Mouse (Mus musculus) bone marrow, adult 2 months (tissue): ENCODE data around the gene Adgrl3. TPM values are rescaled to one million over a fixed set of nuclear protein-coding genes. Genes with fewer than 3 reads are reported as not detected.

Experiments
- H3K27ac ChIP-seq: fragments of 200-500 bp; 2 replicates; pipeline ENCODE4 v1.5.1; 2012; ENCODE audit warnings: low read depth, mild to moderate bottlenecking, control low read depth, inconsistent platforms, low read length; ENCODE audit not compliant: control insufficient read depth, poor library complexity, insufficient read depth
- H3K4me1 ChIP-seq: fragments of 200-500 bp; 2 replicates; pipeline ENCODE4 v1.6.1; 2011; ENCODE audit warnings: low read length; ENCODE audit not compliant: control insufficient read depth, insufficient read depth
- H3K4me3 ChIP-seq: fragments of 200-500 bp; replicated peaks from 2 replicates; pipeline ENCODE3; 2011; ENCODE audit warnings: mild to moderate bottlenecking, low read depth, low read length, control low read depth; ENCODE audit not compliant: control insufficient read depth
- CTCF ChIP-seq: fragments of 200-500 bp; IDR thresholded peaks from 2 replicates; pipeline ENCODE4 v1.5.1; 2011; ENCODE audit warnings: low read length, control low read depth; ENCODE audit not compliant: control insufficient read depth, insufficient read depth
- POLR2A ChIP-seq: fragments of 200-500 bp; IDR thresholded peaks from 2 replicates; pipeline ENCODE4 v1.6.1; 2011; ENCODE audit warnings: low read depth, mild to moderate bottlenecking, control low read depth, low read length, borderline replicate concordance; ENCODE audit not compliant: control insufficient read depth
- WGBS: fragments of 180-500 bp; shearing (Covaris S2); methylation state at CpG from one replicate; pipeline ENCODE4 v1.1.7; 2018; 5-methylcytosine and 5-hydroxymethylcytosine counted together
- polyA plus RNA-seq: library from polyadenylated mRNA; stranded (reverse); fragments of >200 nt; gene quantifications from 2 replicates; pipeline ENCODE4 v1.2.4, GENCODE M21; 2011; ENCODE audit warnings: low replicate concordance; ENCODE audit not compliant: missing spikeins, insufficient read depth, insufficient read length

Gene Adgrl3
- polyA plus RNA-seq, 1 experiment: not detected

DNA sequence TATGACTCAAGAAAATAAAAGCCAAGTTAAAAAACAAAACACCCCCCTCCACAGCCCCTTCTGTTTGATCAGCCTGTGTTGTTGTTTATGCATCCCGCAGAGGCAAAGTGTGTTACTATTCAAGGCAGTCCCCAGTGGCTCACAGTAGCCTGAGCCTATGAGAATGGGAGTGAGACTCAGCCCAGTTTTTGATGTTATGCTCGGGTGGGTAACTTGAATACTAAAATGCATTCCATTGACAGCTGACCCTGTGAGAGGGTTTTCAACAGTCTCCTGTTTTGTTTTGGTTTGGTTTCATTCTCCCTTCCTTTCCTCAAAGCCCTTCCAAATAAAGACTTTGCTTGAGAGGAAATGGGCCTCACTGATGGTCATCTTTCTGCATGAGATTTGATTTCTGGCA, 8.9 kb downstream of the Adgrl3 start:
- Histone ChIP-seq H3K27ac (no peak overlapping the region), H3K4me3 (no peak overlapping the region), H3K4me1 (no peaks in the 10 kb centered on the region)
- WGBS: 66% methylated on average over 2 of the region's 2 CpGs
- TF ChIP-seq POLR2A (no peak), CTCF (no peak)

DNA sequence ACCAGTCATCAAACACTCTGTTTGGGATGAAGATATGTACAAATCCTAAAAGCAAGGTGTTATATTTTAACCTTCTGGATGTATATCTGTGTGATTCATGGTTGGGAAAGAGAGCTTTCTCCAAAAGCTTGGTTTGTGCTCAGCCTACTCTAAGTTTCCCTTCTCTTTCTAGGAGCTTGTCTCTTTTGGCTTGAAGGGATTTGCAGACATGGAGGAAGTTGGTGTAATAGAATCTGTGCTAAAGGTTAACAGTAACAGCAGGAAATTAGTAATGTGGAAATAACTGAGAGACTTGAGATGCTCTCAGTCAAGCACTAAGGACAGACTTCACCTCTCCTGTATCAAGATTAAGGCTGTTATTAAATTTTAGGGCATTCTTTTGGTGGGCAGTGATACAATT, 17.2 kb downstream of the Adgrl3 start:
- no peak for TF ChIP-seq POLR2A
- Histone ChIP-seq H3K27ac (no peak overlapping the region), H3K4me1 (no peaks in the 10 kb centered on the region), H3K4me3 (no peak overlapping the region)

DNA sequence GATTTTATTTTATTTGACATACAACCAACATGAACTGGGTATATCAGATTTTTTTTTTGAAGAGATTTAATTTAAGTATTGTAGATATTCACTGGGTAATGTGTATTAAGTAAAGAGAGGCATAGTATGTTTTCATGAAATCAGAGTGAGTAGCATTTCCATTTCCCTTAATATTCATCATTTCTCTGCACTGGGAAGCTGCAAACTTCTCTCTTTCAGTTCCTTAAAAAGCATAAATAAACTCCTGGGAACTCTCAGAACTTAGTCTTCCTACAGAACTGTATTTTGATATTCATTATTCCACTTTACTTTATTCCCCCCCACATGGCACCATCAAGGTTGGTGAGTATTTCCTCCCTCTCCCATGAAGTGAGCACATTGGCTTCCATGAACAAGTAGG, 23.9 kb downstream of the Adgrl3 start:
- TF ChIP-seq POLR2A (no peak), CTCF (no peak)
- no peak overlapping the region for H3K4me3 ChIP-seq
- H3K27ac ChIP-seq: no peak overlapping the region
- H3K4me1 ChIP-seq: no peaks in the 10 kb centered on the region; the same call in 1 of the 2 replicates

DNA sequence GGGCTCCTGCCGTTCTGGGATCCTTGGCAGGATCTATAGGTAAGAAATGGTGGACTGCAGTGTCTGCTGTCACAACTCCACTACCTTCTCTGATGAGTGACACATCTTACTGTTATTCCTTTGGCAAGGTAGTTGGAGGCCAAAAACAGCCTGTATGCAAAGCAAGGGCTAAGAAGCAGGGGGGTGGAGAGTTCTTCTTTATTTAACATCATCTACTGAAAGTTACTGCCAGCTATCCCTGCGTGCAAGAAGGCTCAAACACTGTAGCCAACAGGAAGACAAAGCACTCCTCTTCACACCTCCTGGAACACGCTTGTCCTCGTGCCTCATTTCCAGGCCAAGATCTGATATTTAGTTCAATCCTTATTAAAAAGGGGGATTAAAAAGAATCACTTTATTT, 26.2 kb downstream of the Adgrl3 start:
- H3K4me1 ChIP-seq: no peaks in the 10 kb centered on the region; the same call in 1 of the 2 replicates
- 80% methylated on average over 4 of the region's 4 CpGs for WGBS
- H3K27ac ChIP-seq: no peak overlapping the region
- no peak overlapping the region for H3K4me3 ChIP-seq
- TF ChIP-seq CTCF (no peak), POLR2A (no peak)

DNA sequence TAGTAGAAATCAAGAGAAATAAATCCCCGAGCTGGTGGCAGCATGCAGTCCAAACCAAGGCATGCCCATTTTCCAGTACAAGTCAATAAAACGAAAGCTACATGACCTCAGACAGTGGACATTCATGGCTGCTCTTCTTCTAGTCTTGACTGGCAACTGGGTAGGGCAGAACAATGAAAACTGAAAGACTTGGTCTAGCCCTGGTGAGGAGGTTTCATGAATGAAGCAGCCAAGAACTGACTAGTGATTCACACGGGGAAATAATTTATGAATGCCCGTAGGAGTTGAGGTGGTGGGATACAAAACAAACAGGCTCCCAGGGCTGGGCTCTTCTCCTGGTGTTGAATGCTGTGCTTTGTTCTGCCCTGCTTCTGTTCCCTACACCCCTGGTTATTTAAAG, 34.7 kb downstream of the Adgrl3 start:
- TF ChIP-seq CTCF: no peak
- TF ChIP-seq POLR2A: no peak
- H3K27ac ChIP-seq: no peak overlapping the region
- 78% methylated on average over 4 of the region's 4 CpGs for WGBS
- no peaks in the 10 kb centered on the region for H3K4me1 ChIP-seq
- H3K4me3 ChIP-seq: no peak overlapping the region

DNA sequence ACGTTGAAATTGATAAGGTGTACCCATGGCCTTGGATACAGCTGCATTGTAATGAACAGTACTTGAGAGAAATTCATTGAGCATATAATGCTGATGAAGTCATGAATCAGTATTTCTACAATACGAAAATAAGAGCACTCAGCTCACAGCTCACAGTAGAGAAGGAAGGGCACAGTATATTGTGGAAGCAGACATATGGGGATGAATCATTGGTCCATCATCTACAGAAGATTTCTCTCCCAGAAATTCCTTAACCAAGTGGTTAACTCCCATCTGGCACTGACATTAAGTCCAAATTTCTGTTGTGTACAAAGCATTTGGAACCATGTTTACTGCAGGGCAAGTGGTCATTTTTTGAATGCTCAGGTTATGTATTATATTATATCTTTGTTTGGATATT, 35.3 kb downstream of the Adgrl3 start:
- H3K4me1 ChIP-seq: no peaks in the 10 kb centered on the region
- TF ChIP-seq CTCF: no peak
- TF ChIP-seq POLR2A: no peak
- 73% methylated on average over 2 of the region's 2 CpGs for WGBS
- H3K27ac ChIP-seq: no peak overlapping the region
- no peak overlapping the region for H3K4me3 ChIP-seq

DNA sequence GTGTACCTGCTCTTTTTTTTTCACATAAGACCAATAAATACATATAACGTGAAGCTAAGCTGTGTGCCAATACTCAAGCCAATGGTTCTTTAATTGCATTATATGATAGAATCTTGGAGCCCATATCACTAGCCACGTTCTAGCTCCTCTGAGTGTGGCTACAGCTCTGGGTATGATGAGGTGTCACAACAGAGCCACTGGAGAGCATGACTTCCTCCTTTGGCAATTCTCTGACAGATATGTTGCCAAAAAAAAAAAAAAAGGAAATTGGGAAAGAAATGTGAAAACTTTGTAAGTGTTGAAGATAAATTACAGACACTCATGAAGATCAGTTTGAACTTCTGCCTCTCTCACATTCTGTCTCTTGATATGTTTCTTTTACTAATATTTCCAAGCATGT, 38.2 kb downstream of the Adgrl3 start:
- Histone ChIP-seq H3K27ac (no peak overlapping the region), H3K4me3 (no peak overlapping the region)
- TF ChIP-seq POLR2A (no peak), CTCF (no peak)

DNA sequence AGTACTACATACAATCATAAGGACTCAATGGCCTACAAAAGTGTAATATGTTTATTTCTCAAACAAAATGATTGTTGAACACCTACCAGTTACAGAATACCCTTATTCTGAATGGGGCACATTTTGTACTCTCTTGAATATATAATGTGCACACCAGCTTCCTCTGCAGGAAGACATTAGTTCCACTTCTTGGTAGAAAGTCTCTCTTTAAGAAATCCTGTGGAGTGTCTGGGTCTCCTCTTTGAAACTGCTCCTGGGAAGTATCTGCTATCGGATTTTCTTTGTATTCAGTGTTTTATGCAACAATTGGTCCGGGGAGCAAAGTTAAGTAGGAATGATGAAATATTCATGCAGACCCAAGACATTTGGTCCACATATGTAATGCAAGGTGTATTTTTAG, 41.0 kb downstream of the Adgrl3 start:
- WGBS: 31% methylated on average over 2 of the region's 2 CpGs
- H3K4me3 ChIP-seq: no peak overlapping the region
- no peaks in the 10 kb centered on the region for H3K4me1 ChIP-seq
- TF ChIP-seq POLR2A (no peak), CTCF (no peak)
- H3K27ac ChIP-seq: no peak overlapping the region

More for the DNA sequence above, 38.2 kb downstream of the Adgrl3 start:
- 22% methylated on average over 2 of the region's 2 CpGs for WGBS
- no peaks in the 10 kb centered on the region for H3K4me1 ChIP-seq

DNA sequence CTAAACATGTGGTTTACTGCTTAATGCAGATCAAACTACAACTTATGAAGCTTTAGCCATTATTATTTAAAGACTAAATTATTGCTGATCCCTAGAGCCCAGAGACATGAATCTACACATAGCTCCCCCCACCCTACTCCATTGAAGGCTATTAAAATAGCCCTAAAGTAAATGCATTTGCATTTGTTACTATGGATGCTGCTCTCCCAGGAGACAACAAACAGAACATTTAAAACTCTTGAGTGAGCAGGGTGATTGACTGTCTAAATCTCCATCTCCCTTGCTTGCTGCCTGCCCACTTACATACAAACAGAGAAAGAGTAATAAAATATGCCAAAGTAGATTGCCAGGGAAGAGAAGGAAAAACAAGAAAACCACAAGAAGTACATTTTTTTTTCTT, 41.4 kb downstream of the Adgrl3 start:
- H3K4me1 ChIP-seq: no peaks in the 10 kb centered on the region
- TF ChIP-seq CTCF: no peak
- H3K27ac ChIP-seq: no peak overlapping the region
- no peak overlapping the region for H3K4me3 ChIP-seq
